Mouse (Mus musculus) left cerebral cortex, postnatal 14 days (tissue): ENCODE data around the gene Asgr2. TPM values are rescaled to one million over a fixed set of nuclear protein-coding genes. Genes with fewer than 3 reads are reported as not detected.
"Not testable (repeated sequence)": the region's sequence is repeated elsewhere in the genome, so short reads cannot be mapped to it uniquely, and the experiment has no call there.

ENCODE experiments used
- DNase-seq, 2 experiments: peaks; one replicate each; pipeline ENCODE4 v3.0.0; 2021 to 2022; ENCODE audit warnings: low spot score in 2 of 2, mixed read lengths in 1 of 2
- intact Hi-C: fragments of 180-260 bp; cut with DNase I; formaldehyde crosslinking; loops from one replicate; pipeline ENCODE4 v1.15.1; 2025
- long read RNA-seq, 2 experiments: library from polyadenylated mRNA; stranded (forward); transcript quantifications; one replicate each; pipeline ENCODE4 v2.0.0; 2021
- total RNA-seq, 2 experiments: library from RNA; stranded (reverse); gene quantifications; 2 replicates each; pipeline ENCODE4 v1.2.3; 2021

Asgr2 gene
- total RNA-seq: not detected
- long read RNA-seq, experiment 1: 0 reads
- long read RNA-seq, experiment 2, partial matches to known transcripts: 0 of 1 reads
- long read RNA-seq, experiment 2, other reads (novel, unspliced or antisense): 1 of 1 reads

- intact Hi-C loops: no loop called here
- peak in 1 of 2 experiments; percentile 31 for DNase-seq
Observed at GRCm38 (mm10) chr11:70091986-70092783, at the start of gene Asgr2. Asgr2 (plus strand) TSS chr11:70092644.

GRCm38 (mm10) chr11:70043665-70044064 is 48.8 kb upstream of the Asgr2 start:
- intact Hi-C loops: no loop called here
- DNase-seq: no peak

GRCm38 (mm10) chr11:70045435-70045834 is 47.0 kb upstream of the Asgr2 start:
- intact Hi-C loops: no loop called here
- no peak for DNase-seq

GRCm38 (mm10) chr11:70049366-70049765 is 43.1 kb upstream of the Asgr2 start:
- intact Hi-C loops: no loop called here
- DNase-seq: no peak

DNA sequence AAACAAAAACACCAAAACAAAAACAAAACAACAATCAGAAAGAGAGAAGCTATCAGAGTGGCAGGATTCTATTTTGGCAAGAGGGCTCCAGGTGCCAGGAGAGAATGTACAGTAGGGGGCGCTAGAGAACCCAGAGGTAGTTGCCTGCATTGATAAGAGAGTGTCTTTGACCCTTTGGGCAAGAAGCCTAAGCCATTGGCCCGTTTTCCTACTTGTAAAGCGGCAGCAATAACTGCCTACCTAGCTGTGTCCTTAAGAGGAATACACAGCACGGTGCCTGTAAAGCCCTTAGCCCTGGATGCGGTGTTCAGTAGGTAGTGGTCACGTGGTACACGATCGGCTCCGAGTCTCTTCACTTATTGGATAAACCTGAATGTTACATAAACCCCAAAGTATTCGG is 42.6 kb upstream of the Asgr2 start:
- DNase-seq: peak; percentile 45 to 71
- intact Hi-C loops: no loop called here

DNA sequence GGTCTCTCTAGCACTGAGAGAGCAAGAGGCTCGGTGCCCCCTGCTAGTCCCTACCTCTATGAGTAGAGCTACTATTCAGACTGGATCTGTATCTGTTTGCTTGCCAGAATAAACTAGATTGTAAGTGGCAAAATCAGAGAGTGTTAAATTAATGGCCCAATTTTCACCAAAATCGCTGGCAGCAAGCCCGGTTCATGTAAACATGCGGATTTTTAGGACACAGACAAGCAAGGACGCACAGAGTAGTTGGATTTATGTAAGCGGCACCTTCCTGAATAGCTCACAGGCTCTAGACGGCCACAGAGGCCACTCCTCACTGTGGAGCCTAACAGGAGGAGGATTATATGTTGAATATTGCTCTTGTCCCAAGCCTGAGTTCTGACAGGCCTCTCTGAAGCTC is 39.3 kb upstream of the Asgr2 start:
- DNase-seq: no peak
- intact Hi-C loops: no loop called here

DNA sequence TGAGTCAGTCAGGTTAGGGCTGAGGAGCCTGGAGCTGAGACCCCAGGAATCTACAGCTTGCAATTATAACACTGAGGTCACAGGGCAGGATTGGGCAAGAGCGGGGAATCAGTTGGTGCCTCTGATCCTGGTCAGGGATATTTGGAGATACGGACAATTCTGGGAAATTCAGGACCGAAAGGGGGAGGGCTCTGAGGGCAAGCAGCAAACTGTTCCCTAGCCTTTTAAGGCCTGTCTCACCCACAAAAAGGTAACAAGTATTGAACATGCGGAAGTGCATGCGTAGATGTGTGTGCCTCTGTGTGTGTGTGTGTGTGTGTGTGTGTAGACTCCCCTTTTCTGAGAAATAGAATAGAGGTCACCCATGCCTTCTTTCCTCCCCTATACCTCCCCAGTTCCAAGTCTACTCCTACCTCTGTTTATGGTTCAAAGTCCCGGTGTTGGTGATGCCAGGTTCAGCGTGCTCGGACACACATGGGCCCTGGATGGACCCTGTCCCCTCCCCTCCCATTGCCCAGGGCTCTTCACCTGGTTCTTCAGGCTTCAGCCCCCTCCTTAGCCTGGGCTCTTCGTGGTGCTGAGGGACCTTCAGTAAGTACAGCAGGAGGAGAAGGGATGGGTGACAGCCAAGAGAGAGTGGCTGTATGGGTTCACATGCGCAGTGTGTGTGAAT is 38.4 kb upstream of the Asgr2 start, which contains the start of gene Asgr1:
Asgr1 (plus strand) TSS at position 188 of the 673 bp plus-strand sequence.
- intact Hi-C loops: no loop called here
- DNase-seq: no peak

DNA sequence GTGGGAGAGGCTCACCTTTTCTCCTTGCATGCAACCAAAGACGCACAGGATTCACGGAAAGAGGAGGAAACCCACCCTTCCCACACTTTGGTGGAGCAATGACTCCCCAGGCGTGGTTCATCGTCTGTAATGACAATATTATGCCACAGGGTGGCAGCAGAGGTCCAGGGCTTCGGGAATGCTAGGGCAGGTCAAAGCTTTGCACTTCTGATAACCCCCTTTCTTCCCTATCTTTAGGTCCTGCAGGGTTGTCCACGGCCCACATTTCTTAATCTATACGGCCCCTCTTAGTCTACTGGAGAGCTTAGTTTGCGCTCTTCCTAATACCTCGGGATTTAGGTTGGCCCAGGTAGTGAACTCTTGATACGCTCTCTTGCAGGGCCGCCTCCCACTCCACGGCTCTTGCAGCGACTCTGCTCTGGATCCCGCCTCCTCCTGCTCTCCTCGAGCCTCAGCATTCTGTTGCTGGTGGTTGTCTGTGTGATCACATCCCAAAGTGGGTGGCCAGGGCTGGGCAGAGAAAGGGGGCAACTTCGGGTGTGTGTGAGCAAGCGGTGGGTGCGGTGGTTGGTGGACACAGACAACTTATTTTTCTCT is 36.7 kb upstream of the Asgr2 start:
- intact Hi-C loops: loop anchor here (5.0 kb wide), 1 partner anchor 157 kb away; the partner anchor contains the start of gene Slc16a11
- peak; percentile 61 to 83 for DNase-seq

GRCm38 (mm10) chr11:70057805-70058204 is 34.6 kb upstream of the Asgr2 start:
- DNase-seq: no peak
- intact Hi-C loops: loop anchor here (5.0 kb wide), 1 partner anchor 154 kb away; the partner anchor contains the start of gene Slc16a11

DNA sequence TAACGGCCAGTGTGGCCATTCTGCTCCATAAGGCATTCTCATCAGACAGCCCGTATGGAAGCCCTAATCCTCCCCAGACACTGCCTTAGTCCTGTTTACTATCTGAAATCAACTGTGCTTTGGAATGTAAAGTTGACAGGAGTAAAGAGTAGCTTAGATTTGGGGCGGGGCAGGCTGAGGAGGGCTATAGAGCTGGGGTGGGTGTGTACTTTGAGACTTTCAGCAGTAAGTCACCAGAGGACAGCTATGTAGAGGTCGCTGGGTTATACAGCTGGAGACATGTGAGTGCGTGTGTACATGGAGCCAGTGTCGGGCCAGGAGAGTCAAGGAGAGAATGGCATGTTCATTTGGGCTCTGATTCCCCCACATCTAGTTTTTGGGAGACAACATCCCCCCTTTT is 32.5 kb upstream of the Asgr2 start:
- intact Hi-C loops: loop anchor here (5.0 kb wide), 1 partner anchor 152 kb away; the partner anchor contains the start of gene Slc16a11
- DNase-seq: no peak

DNA sequence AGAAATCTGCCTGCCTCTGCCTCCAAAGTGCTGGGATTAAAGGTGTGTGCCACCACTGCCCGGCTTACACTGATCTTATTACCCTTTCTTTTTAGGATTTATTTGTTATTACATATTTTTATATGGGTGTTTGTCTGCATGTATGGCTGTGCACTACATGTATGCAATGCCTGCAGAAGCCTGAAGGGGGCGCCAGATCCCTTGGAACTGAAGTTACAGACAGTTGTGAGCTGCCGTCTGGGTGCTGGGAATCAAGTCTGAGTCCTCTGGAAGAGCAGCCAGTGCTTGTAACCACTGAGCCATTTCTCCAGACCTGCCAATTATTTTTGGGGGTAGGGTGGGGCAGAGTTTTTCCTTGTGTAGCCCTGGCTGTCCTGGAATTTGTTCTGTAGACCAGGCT is 29.4 kb upstream of the Asgr2 start:
- intact Hi-C loops: no loop called here
- DNase-seq: no peak

GRCm38 (mm10) chr11:70066701-70067100 is 25.7 kb upstream of the Asgr2 start:
- DNase-seq: no peak
- intact Hi-C loops: loop anchor here (5.0 kb wide), 1 partner anchor 46 kb away; no protein-coding TSS in a partner anchor

GRCm38 (mm10) chr11:70068245-70068644 is 24.2 kb upstream of the Asgr2 start:
- intact Hi-C loops: loop anchor here (5.0 kb wide), 1 partner anchor 44 kb away; no protein-coding TSS in a partner anchor
- DNase-seq: no peak

- intact Hi-C loops: no loop called here
- DNase-seq: no peak
Observed at GRCm38 (mm10) chr11:70070057-70070456, 22.4 kb upstream of the Asgr2 start.

DNA sequence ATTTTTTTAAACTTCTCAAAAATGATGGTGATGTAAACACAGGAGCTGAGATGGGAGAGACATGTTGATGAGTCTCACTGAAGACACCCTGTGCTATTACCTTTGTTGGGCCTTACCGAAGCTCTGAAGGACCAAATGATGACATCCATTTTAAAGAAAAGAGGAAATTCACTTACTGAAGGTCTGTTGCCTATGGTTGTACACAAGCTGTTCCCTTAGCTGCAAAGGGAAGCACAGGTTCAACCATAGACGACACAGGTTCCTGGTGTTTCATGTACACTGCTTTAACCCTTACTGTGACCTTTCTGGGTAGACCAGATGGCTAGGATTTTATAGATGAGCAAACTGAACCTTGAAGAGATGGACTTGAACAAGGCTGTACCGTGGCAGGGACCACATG is 21.8 kb upstream of the Asgr2 start:
- intact Hi-C loops: not testable (repeated sequence)

DNA sequence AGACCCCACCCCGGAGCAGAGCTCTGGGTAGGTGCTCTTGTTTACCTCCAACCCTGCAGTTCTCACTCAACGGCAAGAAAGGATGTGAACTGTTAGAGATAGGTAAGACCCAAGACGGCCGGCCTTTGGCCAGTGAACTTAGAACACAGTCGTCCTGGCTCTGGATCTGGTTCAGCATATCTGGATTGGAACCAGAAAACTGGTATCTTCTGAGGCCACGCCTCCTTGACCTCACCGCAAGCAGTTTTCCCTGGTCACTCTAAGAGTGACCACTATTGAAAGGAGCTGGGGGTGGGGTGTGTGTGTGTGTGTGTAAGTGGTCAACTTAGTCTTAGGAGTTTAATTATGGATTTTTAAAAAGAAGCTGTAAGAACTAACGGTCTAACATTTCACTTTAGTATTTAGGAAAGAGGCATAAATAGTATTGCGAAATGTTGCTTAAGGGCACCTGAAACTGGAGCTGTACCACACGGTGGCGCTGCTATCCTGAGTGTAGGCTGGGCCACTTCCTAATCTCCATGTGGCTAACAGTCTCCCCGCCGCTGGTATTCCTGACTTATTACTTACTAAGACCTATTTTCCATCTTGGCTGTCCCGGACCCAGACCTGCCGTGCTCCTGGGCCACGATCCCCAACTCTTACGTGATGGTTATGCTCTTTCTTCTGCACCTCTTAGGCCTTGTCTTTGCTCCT is 17.9 kb upstream of the Asgr2 start:
- intact Hi-C loops: loop anchor here (1.0 to 2.0 kb wide), 2 partner anchors 104 to 127 kb away; no protein-coding TSS in a partner anchor

More for the DNA sequence above, 21.8 kb upstream of the Asgr2 start:
- DNase-seq: not testable (repeated sequence)

GRCm38 (mm10) chr11:70075581-70075980 is 16.9 kb upstream of the Asgr2 start:
- intact Hi-C loops: loop anchor here (2.0 kb wide), 1 partner anchor 103 kb away; no protein-coding TSS in a partner anchor
- DNase-seq: no peak

More for the DNA sequence above, 17.9 kb upstream of the Asgr2 start:
- peak; percentile 74 to 85 for DNase-seq

DNA sequence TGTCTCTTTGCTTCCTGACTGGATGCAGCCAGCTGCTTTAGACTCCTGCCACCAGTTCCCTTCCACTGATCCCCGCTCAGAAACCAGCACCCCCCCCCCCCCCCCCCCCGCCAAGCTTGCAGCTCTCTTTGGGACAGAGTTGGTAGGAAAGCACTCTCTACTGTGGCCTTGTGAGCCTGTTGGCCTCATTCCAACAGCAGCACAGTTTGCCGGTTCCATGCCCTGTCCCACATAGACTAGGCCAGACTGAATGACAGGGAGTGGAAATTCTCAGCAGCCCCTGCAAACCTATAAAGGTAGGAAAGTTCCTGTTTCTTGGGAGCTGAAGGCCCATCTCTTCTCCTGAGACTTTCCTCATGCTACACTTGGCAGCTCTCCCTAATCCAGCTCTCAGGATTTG is 15.0 kb upstream of the Asgr2 start:
- DNase-seq: no peak
- intact Hi-C loops: no loop called here

DNA sequence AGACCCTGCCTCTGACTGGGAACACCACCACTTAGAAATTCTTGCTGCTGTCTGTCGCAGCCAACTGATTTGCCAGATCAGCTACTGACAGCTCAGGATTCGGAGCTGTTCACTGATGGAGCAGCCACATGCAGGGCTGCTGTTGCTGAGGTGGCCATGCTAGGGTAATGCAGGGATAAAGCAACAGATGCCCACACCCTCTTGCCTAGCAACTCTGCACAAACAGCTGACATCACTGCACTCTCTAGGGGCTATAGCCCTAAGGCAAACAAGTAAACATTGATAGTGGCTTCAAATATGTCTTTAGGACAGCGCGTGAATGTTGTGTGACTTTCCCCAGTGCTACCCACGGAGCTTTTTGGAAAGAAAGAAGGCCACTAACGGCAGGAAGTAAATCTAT is 13.3 kb upstream of the Asgr2 start:
- DNase-seq: no peak
- intact Hi-C loops: no loop called here
